In genomic region chr13:49145396-49145795, GRCm38 (mm10) we compare ENCODE assay signal across 9 mouse cellular contexts. TPM values are rescaled to one million over a fixed set of nuclear protein-coding genes. Genes with fewer than 3 reads are reported as not detected.
DNase-seq lines count a peak whose midpoint lies in the region; ATAC-seq and TF ChIP-seq lines count a peak whose summit lies in the region.
"Had no signal": no experiment of that assay in that cellular context is flagged by ENCODE, and none has a peak within 500 bp of the region (broad histone marks: within the 10 kb centered on the region; RNA-seq: fewer than 3 reads in every experiment).

No protein-coding gene starts in this region.

- intact Hi-C loops in heart, adult 2 months (cut with DNase I) = loop anchor here (2.0 kb wide), 1 partner anchor 59 kb away; no protein-coding TSS in a partner anchor

- WGBS in heart, adult 2 months = 37% methylated on average over 7 of the region's 7 CpGs
- 41% methylated on average over 7 of the region's 7 CpGs for WGBS in embryonic facial prominence, embryonic 12.5 days
- 45% methylated on average over 7 of the region's 7 CpGs for WGBS in hindbrain, embryonic 11.5 days
- 38% methylated on average over 7 of the region's 7 CpGs for WGBS in neural tube, embryonic 13.5 days

- no peak for TF ChIP-seq CTCF in heart, adult 2 months (IDR thresholded peaks at IDR 0.05)

- peak overlapping the region; percentile 78 for H3K27ac ChIP-seq in heart, adult 2 months
- H3K27ac ChIP-seq in embryonic facial prominence, embryonic 12.5 days = no peak overlapping the region
- no peak overlapping the region for H3K27ac ChIP-seq in hindbrain, embryonic 11.5 days (ENCODE audit: low read depth, low read length)
- H3K27ac ChIP-seq in neural tube, embryonic 13.5 days (replicated peaks) = peak overlapping the region; percentile 29; the same call in 1 of the 2 replicates

- no peaks in the 10 kb centered on the region for H3K79me2 ChIP-seq in heart, adult 2 months (replicated peaks; ENCODE audit: control insufficient read depth, insufficient read depth, low read length)

- no peak for ATAC-seq in embryonic facial prominence, embryonic 12.5 days (ENCODE audit: insufficient number of reproducible peaks, insufficient read depth, low FRiP score, low TSS enrichment)
- ATAC-seq in hindbrain, embryonic 11.5 days (ENCODE audit: low FRiP score) = no peak
- no peak for ATAC-seq in neural tube, embryonic 13.5 days (ENCODE audit: low read depth)

- TF ChIP-seq POLR2A in heart, adult 2 months (IDR thresholded peaks at IDR 0.05; ENCODE audit: insufficient read depth, low read depth, low read length) = peak; percentile 43; the same call in 1 of the 2 replicates

- no peaks in the 10 kb centered on the region; the same call in 1 of the 2 replicates for H3K4me1 ChIP-seq in heart, adult 2 months (ENCODE audit: control insufficient read depth, insufficient read depth, low read length)
- H3K4me1 ChIP-seq in embryonic facial prominence, embryonic 12.5 days = peaks cover 4% of the 10 kb centered on the region
- H3K4me1 ChIP-seq in hindbrain, embryonic 11.5 days (replicated peaks; ENCODE audit: control insufficient read depth, insufficient read depth, low read length) = peaks cover 3% of the 10 kb centered on the region; the same call in 1 of the 2 replicates
- H3K4me1 ChIP-seq in neural tube, embryonic 13.5 days (replicated peaks) = peaks cover 61% of the 10 kb centered on the region

- no peak overlapping the region for H3K4me3 ChIP-seq in heart, adult 2 months
- H3K4me3 ChIP-seq in embryonic facial prominence, embryonic 12.5 days = 0 out of 2 replicates have a peak overlapping the region, but pooled peaks have one; percentile 9
- H3K4me3 ChIP-seq in hindbrain, embryonic 11.5 days (ENCODE audit: low read depth, low read length) = peak overlapping the region; percentile 89
- peak overlapping the region; percentile 97 for H3K4me3 ChIP-seq in neural tube, embryonic 13.5 days

- peaks cover 7% of the 10 kb centered on the region for H3K27me3 ChIP-seq in heart, adult 2 months (ENCODE audit: control insufficient read depth, insufficient read depth, low read length)
- peaks cover 57% of the 10 kb centered on the region for H3K27me3 ChIP-seq in embryonic facial prominence, embryonic 12.5 days
- H3K27me3 ChIP-seq in hindbrain, embryonic 11.5 days (ENCODE audit: control insufficient read depth, insufficient read depth, low read length) = peaks cover 13% of the 10 kb centered on the region
- H3K27me3 ChIP-seq in neural tube, embryonic 13.5 days = peaks cover 15% of the 10 kb centered on the region

- H3K9ac ChIP-seq in heart, adult 2 months (ENCODE audit: low read depth, low read length) = no peak overlapping the region
- no peak overlapping the region for H3K9ac ChIP-seq in embryonic facial prominence, embryonic 12.5 days
- no peak overlapping the region for H3K9ac ChIP-seq in hindbrain, embryonic 11.5 days (ENCODE audit: low read depth, low read length)
- H3K9ac ChIP-seq in neural tube, embryonic 13.5 days = peak overlapping the region; percentile 98

- peak; percentile 76 for TF ChIP-seq EP300 in heart, adult 2 months (IDR thresholded peaks at IDR 0.05; ENCODE audit: insufficient read depth, low read depth, low read length)

- peak; percentile 49 to 78 for DNase-seq in heart, adult 2 months
- DNase-seq in heart, postnatal 4 days = no peak
- DNase-seq in hindbrain, embryonic 11.5 days (ENCODE audit: low spot score) = no peak
- DNase-seq in right cerebral cortex, adult 18-20 months = no peak
- DNase-seq in spleen, postnatal 14 days (ENCODE audit: low spot score in 2 of 2) = no peak
- no peak for DNase-seq in thymus, adult 18-20 months
- DNase-seq: adrenal gland, postnatal 25 days had no signal

- no peaks in the 10 kb centered on the region for H3K9me3 ChIP-seq in embryonic facial prominence, embryonic 12.5 days
- no peaks in the 10 kb centered on the region for H3K9me3 ChIP-seq in hindbrain, embryonic 11.5 days (ENCODE audit: control insufficient read depth, low read length)
- no peaks in the 10 kb centered on the region for H3K9me3 ChIP-seq in neural tube, embryonic 13.5 days

- no peaks in the 10 kb centered on the region for H3K36me3 ChIP-seq in heart, adult 2 months (ENCODE audit: control insufficient read depth, insufficient read depth, low read length)
- no peaks in the 10 kb centered on the region for H3K36me3 ChIP-seq in embryonic facial prominence, embryonic 12.5 days
- no peaks in the 10 kb centered on the region for H3K36me3 ChIP-seq in hindbrain, embryonic 11.5 days (ENCODE audit: control insufficient read depth, insufficient read depth, low read length)
- 0 out of 2 replicates have a peak, but pooled peaks cover 5% of the 10 kb centered on the region for H3K36me3 ChIP-seq in neural tube, embryonic 13.5 days

- H3K4me2 ChIP-seq in embryonic facial prominence, embryonic 12.5 days (replicated peaks) = peak overlapping the region; percentile 97; the same call in 1 of the 2 replicates
- H3K4me2 ChIP-seq in hindbrain, embryonic 11.5 days (replicated peaks; ENCODE audit: low read depth, low read length) = peak overlapping the region; percentile 90
- peak overlapping the region; percentile 98 for H3K4me2 ChIP-seq in neural tube, embryonic 13.5 days

RNA-seq across cellular contexts. Expression of gene Wnk2, which starts 2.4 kb away (rescaled TPM):
- total RNA-seq in heart, adult 2 months (2021) = 10 to 100 TPM; 66.7 to 79.4 TPM
- 28.7 and 30.9 TPM in 2 replicates for polyA plus RNA-seq in heart, adult 2 months (2012; rRNA removed)
- 10 to 100 TPM; 22.3 to 25.0 TPM for total RNA-seq in heart, postnatal 4 days (2021)
- 3.0 and 3.9 TPM in 2 replicates for polyA plus RNA-seq in embryonic facial prominence, embryonic 12.5 days (2016; fragmentation: Nextera tagmentation; extraction: Ambion mirVana)
- 8.5 and 11.0 TPM in 2 replicates for polyA plus RNA-seq in hindbrain, embryonic 11.5 days (2014; fragmentation: Nextera tagmentation; extraction: Ambion mirVana)
- 17.2 and 17.9 TPM in 2 replicates for polyA plus RNA-seq in neural tube, embryonic 13.5 days (2015; fragmentation: Nextera tagmentation; extraction: Ambion mirVana)

RNA-seq across cellular contexts. Expression of gene Ninj1, which starts 41.9 kb away (rescaled TPM):
- 100 to 1,000 TPM; 108 to 152 TPM for total RNA-seq in heart, adult 2 months (2021)
- polyA plus RNA-seq in heart, adult 2 months (2012; rRNA removed) = 157 and 220 TPM in 2 replicates
- total RNA-seq in heart, postnatal 4 days (2021) = 10 to 100 TPM; 51.3 to 53.5 TPM
- 42.6 TPM in 2 replicates for polyA plus RNA-seq in embryonic facial prominence, embryonic 12.5 days (2016; fragmentation: Nextera tagmentation; extraction: Ambion mirVana)
- polyA plus RNA-seq in hindbrain, embryonic 11.5 days (2014; fragmentation: Nextera tagmentation; extraction: Ambion mirVana) = 20.6 and 21.5 TPM in 2 replicates
- 21.8 and 24.6 TPM in 2 replicates for polyA plus RNA-seq in neural tube, embryonic 13.5 days (2015; fragmentation: Nextera tagmentation; extraction: Ambion mirVana)

Comparison
In these comparisons a context has a peak if more than half of its experiments do, and no peak if none do; other contexts are left out.
1. DNase-seq: peak in heart, adult 2 months (2 of 2); none in heart, postnatal 4 days (single experiment), hindbrain, embryonic 11.5 days (single experiment), right cerebral cortex, adult 18-20 months (single experiment), spleen, postnatal 14 days (0 of 2) and thymus, adult 18-20 months (0 of 2).
2. H3K27ac ChIP-seq: peak in heart, adult 2 months (single experiment) and neural tube, embryonic 13.5 days (single experiment); none in embryonic facial prominence, embryonic 12.5 days (single experiment) and hindbrain, embryonic 11.5 days (single experiment).
3. Peak in every context shown above with its lines, with median percentiles within 50 percentile points of each other: H3K4me2 ChIP-seq.